Mouse (Mus musculus) adipocyte (in vitro differentiated cells): ENCODE data around the gene Gm48551.

Experiments used
- DNase-seq: peaks from one replicate; pipeline ENCODE4 v3.0.0-alpha.2; 2016; ENCODE audit warnings: low spot score

The Gm48551 gene

DNA sequence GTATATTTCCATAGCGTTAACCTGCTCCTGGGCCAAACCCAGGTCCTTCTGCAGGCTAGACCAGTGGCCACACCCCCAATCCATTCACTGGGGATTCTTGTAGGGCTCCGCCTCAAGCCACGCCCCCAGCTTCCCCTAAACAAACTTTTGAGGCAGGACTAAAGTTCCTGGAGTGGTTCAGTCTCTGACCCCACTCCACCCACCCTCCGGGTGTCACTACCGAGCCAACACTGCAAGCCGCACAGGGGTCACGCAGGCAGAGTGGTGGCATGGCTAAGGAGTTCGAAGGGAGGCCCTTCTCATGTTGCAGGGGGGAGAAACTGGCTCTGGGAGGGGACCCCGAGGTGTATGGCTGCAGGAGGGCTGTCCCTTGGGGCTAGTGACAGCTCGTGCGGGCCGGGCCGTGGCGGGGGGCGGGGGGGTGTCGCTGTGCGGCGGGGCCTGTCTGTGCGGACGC is 45.4 kb downstream of the Gm48551 start:
- DNase-seq: peak; percentile 85

DNA sequence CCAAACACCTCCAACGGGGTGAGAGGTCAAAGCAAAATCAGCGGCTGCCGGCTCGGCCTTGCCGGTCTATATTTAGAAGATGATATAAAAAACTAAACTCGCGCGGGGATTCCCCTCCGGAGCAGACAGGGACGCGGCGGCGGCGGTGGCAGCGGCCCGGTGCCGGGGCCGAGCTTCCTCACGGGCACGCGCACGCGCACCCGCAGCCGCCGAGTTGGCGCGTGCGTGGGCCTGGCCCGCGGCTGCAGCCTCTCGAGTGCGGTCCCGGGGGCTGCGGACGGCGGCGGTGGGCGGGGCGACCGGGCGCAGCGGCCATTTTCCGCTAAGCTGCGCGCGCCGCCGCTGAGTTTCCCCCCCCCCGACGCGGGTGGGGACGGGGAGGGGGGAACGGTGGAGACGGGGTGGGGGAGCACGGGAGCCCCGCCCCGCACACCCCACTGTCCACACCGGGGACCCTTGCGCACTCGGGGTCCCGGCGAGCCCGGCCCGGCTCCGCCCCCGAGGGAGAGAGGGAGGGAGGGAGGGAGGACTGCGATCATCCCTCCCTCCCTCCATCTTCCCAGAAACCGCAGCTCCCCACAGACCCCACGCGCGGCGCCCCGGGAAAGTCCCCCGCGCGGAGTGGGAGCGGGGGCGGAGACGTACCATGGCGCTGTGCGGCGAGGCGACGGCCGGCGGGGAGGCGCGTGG is 46.0 kb downstream of the Gm48551 start:
- DNase-seq: peak; percentile 73

GRCm38 (mm10) chr10:81430831-81431525 is 46.7 kb downstream of the Gm48551 start:
- DNase-seq: no peak

DNA sequence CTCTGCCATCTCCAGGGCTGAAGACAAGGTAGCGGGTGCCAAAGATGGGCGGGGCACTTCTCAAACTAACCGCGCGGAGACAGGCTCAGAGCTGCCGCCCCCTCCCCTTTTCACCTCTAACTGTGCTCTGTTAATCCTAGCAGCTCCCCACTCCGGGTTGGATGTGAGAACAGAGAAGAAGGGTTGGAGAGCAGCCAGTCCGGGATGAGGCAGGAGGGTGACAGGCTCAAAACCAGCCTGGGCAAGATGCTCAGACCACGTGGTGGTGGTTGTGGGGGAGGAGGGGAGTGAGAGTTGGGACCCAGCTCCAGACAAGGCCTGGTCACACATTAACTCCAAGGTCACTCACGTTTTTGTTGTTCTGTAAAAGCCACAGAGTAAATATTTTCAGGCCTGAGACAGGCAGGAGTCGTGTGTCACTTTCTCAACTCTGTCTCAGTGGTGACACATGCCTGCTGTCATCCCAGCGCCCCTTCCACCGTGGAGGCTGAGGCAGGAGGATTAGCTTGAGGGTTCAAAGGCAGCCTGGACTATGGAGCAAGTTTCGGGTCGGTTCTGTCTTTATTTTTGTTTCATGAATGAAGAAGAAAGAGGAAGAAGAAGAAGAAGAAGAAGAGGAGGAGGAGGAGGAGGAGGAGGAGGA is 47.4 kb downstream of the Gm48551 start:
- DNase-seq: no peak

DNA sequence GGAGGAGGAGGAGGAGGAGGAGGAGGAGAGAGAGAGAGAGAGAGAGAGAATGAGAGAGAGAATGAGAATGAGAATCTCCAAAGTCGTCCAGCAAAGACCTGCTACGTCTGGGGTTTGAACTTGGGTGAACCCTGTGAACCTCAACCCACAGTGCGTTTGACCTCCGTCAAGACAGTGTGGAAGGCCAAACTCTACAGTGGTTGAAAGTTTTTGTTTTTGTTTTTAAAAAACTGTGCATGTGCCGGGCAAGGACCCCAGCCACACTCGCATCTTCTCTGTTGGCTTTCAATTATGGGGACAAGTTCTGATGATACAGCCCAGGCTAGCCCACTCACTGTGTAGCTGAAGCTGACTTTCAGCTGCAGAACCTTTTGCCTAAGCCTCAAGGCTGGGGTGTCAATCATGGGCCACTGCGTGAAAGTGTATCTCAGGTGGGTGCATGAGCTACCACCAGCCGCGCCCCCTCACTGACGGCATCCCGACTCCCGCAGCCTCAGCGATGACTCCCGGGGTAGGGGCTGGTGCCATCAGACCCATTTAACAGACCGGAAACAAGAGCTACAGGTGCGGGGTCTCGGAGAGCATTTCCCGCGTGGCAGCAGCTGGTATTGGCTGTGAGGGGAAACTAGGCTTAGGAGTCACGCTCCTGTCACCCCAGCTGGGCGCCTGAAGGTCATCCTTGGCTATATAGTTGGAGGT is 48.1 kb downstream of the Gm48551 start:
- no peak for DNase-seq

GRCm38 (mm10) chr10:81432868-81433262 is 48.6 kb downstream of the Gm48551 start:
- peak; percentile 83 for DNase-seq

DNA sequence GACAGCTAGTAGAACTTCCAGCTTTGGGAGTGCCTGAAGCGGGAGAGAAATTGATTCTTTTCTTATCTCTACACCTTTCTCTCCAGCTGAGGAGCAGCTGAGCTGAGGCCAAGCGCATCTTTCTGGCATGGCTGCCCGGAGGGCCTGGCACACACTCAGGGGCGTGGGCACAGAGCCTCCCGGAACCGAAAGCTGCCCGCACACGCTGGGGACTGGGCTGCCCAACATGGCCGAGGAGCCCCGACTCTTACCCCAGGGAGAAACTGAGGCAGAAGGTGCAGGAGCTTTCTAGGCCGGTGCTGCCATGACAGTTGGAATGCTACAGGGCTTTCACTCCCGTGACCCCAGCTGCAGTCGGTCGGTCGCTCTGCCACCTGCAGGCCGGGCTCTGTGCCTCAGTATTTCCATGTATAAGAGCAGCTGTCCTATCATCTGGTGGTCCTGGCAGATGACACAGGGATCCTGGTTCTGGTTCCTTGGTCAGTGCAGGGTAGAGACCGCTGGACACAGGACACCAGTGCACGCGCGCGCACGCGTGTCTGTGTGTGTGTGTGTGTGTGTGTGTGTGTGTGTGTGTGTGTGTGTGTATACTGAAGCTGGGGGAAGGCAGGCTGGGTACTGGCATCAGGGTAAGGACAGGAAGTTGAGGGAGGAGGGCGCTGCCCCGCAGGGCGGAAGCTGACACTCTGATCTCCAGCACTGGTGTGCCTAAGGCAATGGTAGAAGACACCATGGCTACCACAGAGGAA is 49.4 kb downstream of the Gm48551 start:
- DNase-seq: no peak

GRCm38 (mm10) chr10:81434361-81435263 is 50.3 kb downstream of the Gm48551 start:
- no peak for DNase-seq

DNA sequence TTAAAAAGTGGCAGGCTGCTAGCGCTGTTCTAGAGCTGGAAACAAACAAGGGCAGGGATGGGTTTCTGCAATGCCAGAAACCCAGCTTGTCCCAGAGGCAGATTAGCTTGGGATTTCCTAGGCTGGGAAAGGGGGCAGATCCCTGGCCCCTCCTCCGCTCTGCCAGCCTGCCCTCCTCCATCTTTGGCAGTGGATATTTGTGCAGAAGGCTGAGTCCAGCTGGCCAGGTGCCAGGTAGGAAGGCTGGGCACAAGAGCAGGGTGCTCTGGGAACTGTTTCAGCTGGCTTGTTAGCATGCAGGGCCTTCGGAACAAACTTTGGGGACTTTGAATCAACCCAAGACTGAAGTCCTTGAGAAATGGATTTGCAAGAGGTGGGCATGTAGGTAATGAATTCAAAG is 51.2 kb downstream of the Gm48551 start:
- DNase-seq: peak; percentile 92

DNA sequence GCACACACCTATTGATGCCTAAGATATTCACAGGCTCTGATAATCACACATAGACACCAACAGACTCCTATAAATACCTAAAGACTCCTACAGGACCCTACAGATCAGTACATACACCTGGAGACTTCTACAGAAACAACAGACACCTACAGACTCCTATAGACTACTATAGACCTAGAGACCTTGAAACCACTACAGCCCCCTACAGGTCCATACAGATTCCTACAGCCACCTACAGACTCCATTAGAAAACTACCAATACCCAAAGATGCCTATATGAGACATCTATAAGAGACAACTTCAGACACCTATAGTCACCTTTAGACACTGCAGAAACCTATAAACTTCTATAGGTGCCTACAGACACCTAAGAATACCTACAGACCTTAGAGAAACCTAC is 56.8 kb downstream of the Gm48551 start:
- DNase-seq: no peak
